14 mouse cellular contexts compared by ENCODE assay signal in the genomic region with DNA sequence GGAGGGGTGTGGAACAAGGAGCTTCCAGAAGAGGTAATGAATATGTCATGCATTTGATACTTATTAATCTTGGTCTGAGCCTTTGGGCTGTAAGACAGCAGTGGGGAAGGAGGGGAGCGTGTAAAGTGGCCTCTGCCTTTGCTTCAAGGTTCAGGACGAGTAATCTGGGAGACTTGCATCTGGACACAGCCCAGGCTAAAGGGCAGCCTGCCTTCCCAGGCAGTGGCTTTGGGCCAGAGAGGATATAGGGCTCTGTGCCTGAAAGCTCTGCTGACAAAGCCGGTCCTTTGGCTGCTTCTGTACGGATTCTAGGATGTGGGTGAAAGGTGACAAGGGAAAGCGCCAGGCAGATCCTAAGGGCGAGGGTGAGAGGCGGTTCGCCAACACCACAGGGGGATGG. TPM values are rescaled to one million over a fixed set of nuclear protein-coding genes. Genes with fewer than 3 reads are reported as not detected.
DNase-seq lines count a peak whose midpoint lies in the region; ATAC-seq lines count a peak whose summit lies in the region.
"Had no signal": no experiment of that assay in that cellular context is flagged by ENCODE, and none has a peak within 500 bp of the region (broad histone marks: within the 10 kb centered on the region; RNA-seq: fewer than 3 reads in every experiment).

No protein-coding gene starts in this region.

- intact Hi-C loops in heart, postnatal 25 days (cut with DNase I) = no loop called here
- intact Hi-C loops in heart, postnatal 36 days (cut with DNase I) = no loop called here

- H3K9me3 ChIP-seq in forebrain, embryonic 10.5 days = no peaks in the 10 kb centered on the region
- H3K9me3 ChIP-seq: limb, embryonic 12.5 days; neural tube, embryonic 12.5 days had no signal

- WGBS in forebrain, embryonic 10.5 days = 85% methylated on average over 8 of the region's 8 CpGs

- ATAC-seq in erythroid progenitor cell, adult 5-6 weeks (replicated peaks; ENCODE audit: low FRiP score, poor library complexity, severe bottlenecking) = no peak
- ATAC-seq: inflammation-experienced regulatory T-cells, adult 6 months had no signal

- peaks cover 8% of the 10 kb centered on the region; the same call in 1 of the 2 replicates for H3K27me3 ChIP-seq in forebrain, embryonic 10.5 days (ENCODE audit: poor library complexity, severe bottlenecking)
- H3K27me3 ChIP-seq: neural tube, embryonic 12.5 days had no signal

- no peak overlapping the region for H3K4me3 ChIP-seq in forebrain, embryonic 10.5 days
- H3K4me3 ChIP-seq: limb, embryonic 12.5 days; neural tube, embryonic 12.5 days had no signal

- H3K27ac ChIP-seq in forebrain, embryonic 10.5 days = no peak overlapping the region
- H3K27ac ChIP-seq: limb, embryonic 12.5 days; neural tube, embryonic 12.5 days had no signal

- H3K4me1 ChIP-seq in forebrain, embryonic 10.5 days = peaks cover 6% of the 10 kb centered on the region
- H3K4me1 ChIP-seq: limb, embryonic 12.5 days; neural tube, embryonic 12.5 days had no signal

- H3K36me3 ChIP-seq in forebrain, embryonic 10.5 days (replicated peaks) = peaks cover 17% of the 10 kb centered on the region

- DNase-seq in heart, adult 18-20 months = peak; percentile 76 to 86
- DNase-seq in heart, postnatal 25 days (ENCODE audit: low spot score) = no peak
- peak; percentile 88 for DNase-seq in adrenal gland, postnatal 10 days
- peak; percentile 55 to 67 for DNase-seq in heart, postnatal 36 days
- DNase-seq in kidney, postnatal 36 days = peak; percentile 89 to 95
- DNase-seq in forebrain, embryonic 10.5 days (ENCODE audit: extremely low spot score, low spot score) = no peak
- DNase-seq in cerebellum, adult 18-20 months = no peak
- DNase-seq: B cell, adult 2 months had no signal

RNA-seq across cellular contexts. Expression of a gene that starts 1.9 kb away (rescaled TPM):
- total RNA-seq in heart, adult 18-20 months (2021) = 10 to 100 TPM in 1 of 2 experiments, 1 to 10 TPM in 1; 9.4 to 52.1 TPM
- 10 to 100 TPM in 1 of 2 experiments, 1 to 10 TPM in 1; 5.2 to 10.6 TPM for total RNA-seq in heart, postnatal 25 days (2021)
- total RNA-seq in adrenal gland, postnatal 10 days (2021) = 100 to 1,000 TPM; 750 to 928 TPM
- 10 to 100 TPM in 1 of 2 experiments, 1 to 10 TPM in 1; 2.2 to 12.4 TPM for total RNA-seq in heart, postnatal 36 days (2021)
- not detected in 2 replicates for polyA plus RNA-seq in forebrain, embryonic 10.5 days (2016; fragmentation: Nextera tagmentation; extraction: Ambion mirVana)
- not detected in 2 replicates for total RNA-seq in erythroid progenitor cell, adult 5-6 weeks (2015; ENCODE audit: low replicate concordance)
- not detected in 2 replicates for total RNA-seq in erythroid progenitor cell, adult 5-6 weeks (2017; ENCODE audit: low replicate concordance)
- total RNA-seq: megakaryocyte progenitor cell, adult 5-6 weeks had no signal
- polyA plus RNA-seq: embryonic facial prominence, embryonic 11.5 days; limb, embryonic 12.5 days; neural tube, embryonic 12.5 days had no signal

RNA-seq across cellular contexts. Expression of a gene that starts 8.4 kb away (rescaled TPM):
- total RNA-seq in heart, adult 18-20 months (2021) = 10 to 100 TPM; 18.0 to 21.4 TPM
- total RNA-seq in heart, postnatal 25 days (2021) = 10 to 100 TPM; 13.2 to 15.2 TPM
- total RNA-seq in adrenal gland, postnatal 10 days (2021) = 10 to 100 TPM; 41.0 to 47.0 TPM
- total RNA-seq in heart, postnatal 36 days (2021) = 10 to 100 TPM; 17.1 to 17.4 TPM
- polyA plus RNA-seq in forebrain, embryonic 10.5 days (2016; fragmentation: Nextera tagmentation; extraction: Ambion mirVana) = 9.6 and 11.0 TPM in 2 replicates
- total RNA-seq in erythroid progenitor cell, adult 5-6 weeks (2015; ENCODE audit: low replicate concordance) = 1.3 and 4.0 TPM in 2 replicates
- total RNA-seq in erythroid progenitor cell, adult 5-6 weeks (2017; ENCODE audit: low replicate concordance) = not detected in 2 replicates

RNA-seq across cellular contexts. Expression of a gene that starts 8.4 kb away (rescaled TPM):
- under 1 TPM; 0.22 to 0.41 TPM for total RNA-seq in heart, adult 18-20 months (2021)
- total RNA-seq in heart, postnatal 25 days (2021) = under 1 TPM in 1 of 2 experiments, not detected in 1; 0.21 TPM
- 1 to 10 TPM; 1.5 to 2.5 TPM for total RNA-seq in adrenal gland, postnatal 10 days (2021)
- total RNA-seq in heart, postnatal 36 days (2021) = under 1 TPM in 1 of 2 experiments, not detected in 1; 0.14 TPM
- polyA plus RNA-seq in forebrain, embryonic 10.5 days (2016; fragmentation: Nextera tagmentation; extraction: Ambion mirVana) = 0.34 and 0.45 TPM in 2 replicates
- not detected in 2 replicates for total RNA-seq in erythroid progenitor cell, adult 5-6 weeks (2015; ENCODE audit: low replicate concordance)
- total RNA-seq in erythroid progenitor cell, adult 5-6 weeks (2017; ENCODE audit: low replicate concordance) = not detected in 2 replicates
- total RNA-seq: megakaryocyte progenitor cell, adult 5-6 weeks had no signal

RNA-seq across cellular contexts. Expression of a gene that starts 19.0 kb away (rescaled TPM):
- 1 to 10 TPM in 1 of 2 experiments, under 1 TPM in 1; 0.82 to 1.1 TPM for total RNA-seq in heart, adult 18-20 months (2021)
- 1 to 10 TPM; 1.7 to 1.8 TPM for total RNA-seq in heart, postnatal 25 days (2021)
- total RNA-seq in adrenal gland, postnatal 10 days (2021) = 1 to 10 TPM; 4.9 to 5.7 TPM
- 1 to 10 TPM; 1.4 to 2.0 TPM for total RNA-seq in heart, postnatal 36 days (2021)
- 6.3 and 6.4 TPM in 2 replicates for polyA plus RNA-seq in forebrain, embryonic 10.5 days (2016; fragmentation: Nextera tagmentation; extraction: Ambion mirVana)
- total RNA-seq in erythroid progenitor cell, adult 5-6 weeks (2015; ENCODE audit: low replicate concordance) = not detected in 2 replicates
- 0.13 TPM in 1 of 2 replicates, not detected in the other for total RNA-seq in erythroid progenitor cell, adult 5-6 weeks (2017; ENCODE audit: low replicate concordance)

RNA-seq across cellular contexts. Expression of a gene that starts 59.0 kb away (rescaled TPM):
- not detected for total RNA-seq in heart, adult 18-20 months (2021)
- not detected for total RNA-seq in heart, postnatal 25 days (2021)
- not detected for total RNA-seq in adrenal gland, postnatal 10 days (2021)
- total RNA-seq in heart, postnatal 36 days (2021) = not detected
- polyA plus RNA-seq in forebrain, embryonic 10.5 days (2016; fragmentation: Nextera tagmentation; extraction: Ambion mirVana) = not detected in 2 replicates
- not detected in 2 replicates for total RNA-seq in erythroid progenitor cell, adult 5-6 weeks (2015; ENCODE audit: low replicate concordance)
- total RNA-seq in erythroid progenitor cell, adult 5-6 weeks (2017; ENCODE audit: low replicate concordance) = not detected in 2 replicates
- total RNA-seq: megakaryocyte progenitor cell, adult 5-6 weeks had no signal
- polyA plus RNA-seq: inflammation-experienced regulatory T-cells, adult 6 months; limb, embryonic 12.5 days; neural tube, embryonic 12.5 days had no signal

Comparison
In these comparisons a context has a peak if more than half of its experiments do, and no peak if none do; other contexts are left out.
1. DNase-seq: peak in heart, adult 18-20 months (2 of 2), adrenal gland, postnatal 10 days (single experiment), heart, postnatal 36 days (2 of 2) and kidney, postnatal 36 days (2 of 2); none in heart, postnatal 25 days (single experiment), forebrain, embryonic 10.5 days (single experiment) and cerebellum, adult 18-20 months (0 of 2).
2. RNA of a gene that starts 1.9 kb away (total RNA-seq): 750 to 928 TPM in adrenal gland, postnatal 10 days; 9.4 to 52.1 TPM in heart, adult 18-20 months, 2.2 to 12.4 TPM in heart, postnatal 36 days, 5.2 to 10.6 TPM in heart, postnatal 25 days and not detected in erythroid progenitor cell, adult 5-6 weeks; every median in the first group is over 10 times any median in the second.